Mouse (Mus musculus) left cerebral cortex, postnatal 25 days (tissue): Measurements from ENCODE around the gene Lrrc1. TPM values are rescaled to one million over a fixed set of nuclear protein-coding genes. Genes with fewer than 3 reads are reported as not detected.
A peak's percentile ranks its signal among the peaks of the same experiment; 100 is the strongest.

Source experiments
- DNase-seq, 2 experiments: peaks; one replicate each; pipeline ENCODE4 v3.0.0; 2022; ENCODE audit warnings: low spot score in 2 of 2, mixed read lengths in 1 of 2
- intact Hi-C: fragments of 180-260 bp; cut with DNase I; formaldehyde crosslinking; loops from one replicate; pipeline ENCODE4 v1.15.1; 2025
- total RNA-seq, 2 experiments: library from RNA; stranded (reverse); gene quantifications; 2 replicates each; pipeline ENCODE4 v1.2.3; 2021

Lrrc1 gene
- total RNA-seq, 2 experiments from 2014 or later, result 4.5 to 9.2 TPM

GRCm38 (mm10) chr9:77510574-77510973 is 34.1 kb downstream of the Lrrc1 start:
- no peak for DNase-seq
- intact Hi-C loops, result no loop called here

- intact Hi-C loops, result no loop called here
- no peak for DNase-seq
These were observed 36.8 kb downstream of the Lrrc1 start for GRCm38 (mm10) chr9:77507743-77508394.

GRCm38 (mm10) chr9:77502548-77503438 is 41.9 kb downstream of the Lrrc1 start:
- peak in 1 of 2 experiments; percentile 35 for DNase-seq
- intact Hi-C loops, result no loop called here

- no peak for DNase-seq
- intact Hi-C loops, result no loop called here
These were observed 42.5 kb downstream of the Lrrc1 start for GRCm38 (mm10) chr9:77502171-77502547.

GRCm38 (mm10) chr9:77499084-77499483 is 45.6 kb downstream of the Lrrc1 start:
- peak in 1 of 2 experiments; percentile 48 for DNase-seq
- intact Hi-C loops, result no loop called here

- intact Hi-C loops, result no loop called here
- DNase-seq, result no peak
These were observed 46.3 kb downstream of the Lrrc1 start for GRCm38 (mm10) chr9:77498406-77498805.

GRCm38 (mm10) chr9:77497173-77497572 is 47.5 kb downstream of the Lrrc1 start:
- no peak for DNase-seq
- intact Hi-C loops, result no loop called here

GRCm38 (mm10) chr9:77496540-77497062 is 48.1 kb downstream of the Lrrc1 start:
- intact Hi-C loops, result no loop called here
- DNase-seq, result peak in 1 of 2 experiments; percentile 4

- intact Hi-C loops, result no loop called here
- DNase-seq, result no peak
These were observed 50.4 kb downstream of the Lrrc1 start for GRCm38 (mm10) chr9:77494307-77494706.

- intact Hi-C loops, result loop anchor here (2.0 kb wide), 1 partner anchor 24 kb away; no protein-coding TSS in a partner anchor
- no peak for DNase-seq
These were observed 56.1 kb downstream of the Lrrc1 start for GRCm38 (mm10) chr9:77488611-77489010.

- intact Hi-C loops, result no loop called here
- DNase-seq, result no peak
These were observed 57.2 kb downstream of the Lrrc1 start for GRCm38 (mm10) chr9:77487427-77487826.

GRCm38 (mm10) chr9:77485915-77486314 is 58.8 kb downstream of the Lrrc1 start:
- DNase-seq, result no peak
- intact Hi-C loops, result no loop called here

- DNase-seq, result no peak
- intact Hi-C loops, result no loop called here
These were observed 59.9 kb downstream of the Lrrc1 start for GRCm38 (mm10) chr9:77484751-77485150.

GRCm38 (mm10) chr9:77483559-77483958 is 61.1 kb downstream of the Lrrc1 start:
- intact Hi-C loops, result no loop called here
- no peak for DNase-seq

GRCm38 (mm10) chr9:77482281-77482680 is 62.4 kb downstream of the Lrrc1 start:
- DNase-seq, result no peak
- intact Hi-C loops, result no loop called here

GRCm38 (mm10) chr9:77481380-77481779 is 63.3 kb downstream of the Lrrc1 start:
- DNase-seq, result no peak
- intact Hi-C loops, result no loop called here

GRCm38 (mm10) chr9:77480574-77481319 is 63.9 kb downstream of the Lrrc1 start:
- peak; percentile 36 to 77 for DNase-seq
- intact Hi-C loops, result no loop called here

- no peak for DNase-seq
- intact Hi-C loops, result no loop called here
These were observed 64.7 kb downstream of the Lrrc1 start for GRCm38 (mm10) chr9:77480001-77480400.

GRCm38 (mm10) chr9:77478166-77478920 is 66.3 kb downstream of the Lrrc1 start:
- intact Hi-C loops, result no loop called here
- DNase-seq, result no peak
